Mouse (Mus musculus) cerebellum, adult 8-10 months (tissue): ENCODE measurements around the gene Rplp2.
"Not testable (repeated sequence)": the region's sequence is repeated elsewhere in the genome, so short reads cannot be mapped to it uniquely, and the experiment has no call there.

Experiments used
- DNase-seq: peaks from one replicate; pipeline ENCODE4 v3.0.0; 2022

Rplp2 gene

GRCm38 (mm10) chr7:141431434-141432185 is 15.6 kb upstream of the Rplp2 start:
- DNase-seq: peak; percentile 50

- DNase-seq: peak; percentile 67
Measured at GRCm38 (mm10) chr7:141432186-141432611, 15.0 kb upstream of the Rplp2 start.

- DNase-seq: peak; percentile 93
Measured at GRCm38 (mm10) chr7:141432741-141433516, 14.2 kb upstream of the Rplp2 start.

DNA sequence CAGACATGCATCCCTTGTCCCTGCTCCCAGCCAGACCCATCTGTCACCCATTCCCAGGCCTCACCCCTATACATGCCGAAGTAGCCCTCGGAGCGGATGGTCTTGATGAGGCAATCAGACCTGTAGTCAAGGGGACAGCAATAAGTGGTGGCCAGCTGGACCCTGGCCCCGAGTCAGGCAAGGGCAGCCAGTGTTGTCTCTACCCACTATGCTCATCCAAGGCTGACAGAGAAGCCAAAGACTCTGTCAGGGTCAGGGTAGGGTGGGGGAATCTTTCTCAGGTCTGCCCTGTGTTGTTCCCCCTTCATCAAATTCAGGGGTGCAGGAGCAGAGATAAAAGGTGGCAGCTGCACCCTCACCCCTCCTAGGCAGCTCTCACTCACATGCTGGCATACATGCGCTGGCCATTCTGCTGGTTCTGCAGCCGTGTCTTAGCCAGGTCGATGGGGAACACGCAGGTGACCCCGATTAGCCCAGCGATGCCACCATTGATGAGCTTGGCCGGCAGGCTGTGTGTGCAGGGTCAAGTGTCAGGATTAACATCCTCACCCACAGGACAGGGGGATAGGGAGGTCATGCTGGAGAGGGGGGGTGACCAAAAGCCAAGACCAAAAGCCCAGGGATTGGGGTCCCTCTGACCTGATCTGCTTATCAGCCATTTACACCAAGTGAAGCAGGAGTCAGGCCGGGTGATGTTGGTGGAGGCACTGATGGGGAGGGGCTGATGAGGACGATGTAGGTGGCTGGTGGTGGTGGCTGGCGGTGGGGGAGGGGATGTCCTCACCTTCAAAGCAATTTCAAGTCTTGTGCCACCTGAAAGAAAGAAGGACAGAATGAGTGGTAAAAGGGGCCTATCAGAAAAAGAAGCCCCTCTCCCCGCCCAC is 13.4 kb upstream of the Rplp2 start:
- peak; percentile 64 for DNase-seq

GRCm38 (mm10) chr7:141434464-141434863 is 12.7 kb upstream of the Rplp2 start:
- peak; percentile 78 for DNase-seq

- peak; percentile 74 for DNase-seq
Measured at GRCm38 (mm10) chr7:141435129-141435855, 11.9 kb upstream of the Rplp2 start.

DNA sequence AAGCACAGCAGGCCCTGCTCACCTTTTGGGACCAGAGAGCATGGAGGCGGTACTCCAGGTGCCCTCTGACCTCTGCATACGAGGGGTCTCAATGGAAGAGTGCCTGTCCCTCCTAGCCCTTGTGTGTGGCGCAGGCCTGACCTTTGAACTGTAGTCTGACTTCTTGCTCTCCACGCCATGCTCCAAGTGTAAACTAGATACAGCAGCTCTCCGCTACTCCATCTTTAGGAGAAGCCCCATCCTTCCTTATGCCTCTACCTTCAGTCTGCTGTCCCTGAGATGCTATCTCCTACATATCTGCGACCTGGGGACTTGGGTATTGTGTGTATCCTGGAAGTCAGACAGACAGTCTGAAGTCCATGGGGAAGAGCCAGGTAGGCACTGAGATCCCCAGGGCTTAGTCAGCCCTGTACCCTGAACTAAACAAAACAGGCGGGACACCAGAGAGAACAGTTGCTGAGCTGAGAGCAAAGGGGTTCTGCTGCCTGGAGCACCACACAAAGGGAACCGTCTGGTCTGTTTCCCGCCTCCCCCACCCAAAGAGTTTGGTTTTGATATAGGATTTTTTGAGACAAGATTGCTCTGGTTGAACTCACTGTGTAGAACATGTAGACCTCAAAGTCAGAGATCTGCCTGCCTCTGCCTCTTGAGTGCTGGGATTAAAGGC is 11.2 kb upstream of the Rplp2 start:
- DNase-seq: peak; percentile 30

DNA sequence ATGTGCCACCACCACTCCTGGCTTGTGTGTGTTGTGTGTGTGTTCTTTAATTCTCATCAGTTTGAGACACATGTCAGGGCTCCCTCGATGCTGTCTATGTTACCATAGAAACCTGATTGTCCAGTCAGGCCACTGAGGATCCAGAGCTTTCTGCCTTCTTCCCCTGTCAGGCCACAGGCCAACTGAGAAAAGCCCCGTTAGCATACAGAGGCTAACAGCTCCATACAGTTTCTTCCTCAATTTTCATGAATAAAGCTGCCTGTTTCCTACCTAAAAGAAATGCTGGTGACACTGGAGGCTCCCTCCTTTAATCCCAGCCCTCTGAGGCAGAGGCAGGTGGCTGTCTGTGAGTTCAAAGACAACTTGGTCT is 10.7 kb upstream of the Rplp2 start:
- peak; percentile 36 for DNase-seq

GRCm38 (mm10) chr7:141437178-141438120 is 9.7 kb upstream of the Rplp2 start, which contains the start of gene Slc25a22:
Slc25a22 (minus strand) TSS chr7:141437892.
- DNase-seq: peak; percentile 84

DNA sequence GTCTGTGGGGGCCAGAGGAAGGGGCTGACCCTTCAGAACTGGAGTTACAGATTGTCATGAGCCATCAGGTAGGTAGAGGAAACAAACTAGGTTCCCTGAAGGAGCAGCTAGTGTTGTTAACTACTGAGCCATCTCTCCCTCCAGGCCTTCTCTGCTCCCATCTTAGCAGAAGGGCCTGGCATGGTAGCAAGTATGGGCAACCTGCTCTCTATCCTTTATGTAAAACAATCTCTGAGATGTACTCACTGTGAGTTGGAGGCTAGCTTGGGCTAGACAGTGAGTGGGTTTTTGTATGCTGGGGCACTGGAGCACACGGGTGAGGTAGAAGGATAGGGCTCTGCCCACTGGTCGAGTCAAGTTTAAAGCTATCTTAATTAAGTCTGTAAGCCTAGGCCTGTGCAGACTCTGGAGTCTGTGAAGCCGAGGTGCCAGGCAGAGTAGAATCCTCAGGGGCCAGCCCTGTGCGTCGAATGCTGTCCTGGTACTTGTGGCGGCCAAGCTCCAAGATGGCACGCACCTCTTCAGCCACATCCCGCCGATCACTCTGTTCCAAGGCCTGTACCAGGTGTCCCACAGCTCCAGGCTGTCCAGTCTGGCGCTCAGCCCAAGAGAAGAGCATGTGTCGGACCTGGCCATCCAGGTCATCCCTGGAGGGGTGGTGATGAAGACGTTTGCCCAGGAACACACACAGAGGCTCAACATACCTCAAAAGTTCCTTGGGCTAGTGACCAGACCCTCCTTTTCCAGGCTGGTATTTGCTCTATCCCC is 8.8 kb upstream of the Rplp2 start:
- peak; percentile 84 for DNase-seq

GRCm38 (mm10) chr7:141439140-141439679 is 8.0 kb upstream of the Rplp2 start:
- peak; percentile 38 for DNase-seq

DNA sequence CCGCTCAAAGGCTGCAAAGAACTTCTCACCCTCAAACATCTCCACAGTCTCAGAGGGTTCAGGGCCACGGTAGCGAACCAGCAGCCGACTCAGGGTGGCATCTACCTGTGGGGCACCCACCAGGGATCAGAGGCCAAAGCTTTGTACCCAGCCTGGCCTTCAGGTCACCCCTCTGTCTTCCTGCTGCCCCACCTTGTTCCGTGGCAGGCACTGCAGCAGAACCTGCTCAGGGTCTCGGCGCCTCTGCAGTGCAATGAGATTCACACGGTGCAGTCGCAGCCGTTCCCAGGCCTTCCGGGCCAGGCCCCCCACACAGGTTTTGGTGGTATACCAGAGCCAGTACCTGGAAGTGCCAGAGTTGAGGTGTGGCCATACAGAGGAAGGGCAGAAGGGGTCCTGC is 7.4 kb upstream of the Rplp2 start:
- DNase-seq: peak; percentile 45

DNA sequence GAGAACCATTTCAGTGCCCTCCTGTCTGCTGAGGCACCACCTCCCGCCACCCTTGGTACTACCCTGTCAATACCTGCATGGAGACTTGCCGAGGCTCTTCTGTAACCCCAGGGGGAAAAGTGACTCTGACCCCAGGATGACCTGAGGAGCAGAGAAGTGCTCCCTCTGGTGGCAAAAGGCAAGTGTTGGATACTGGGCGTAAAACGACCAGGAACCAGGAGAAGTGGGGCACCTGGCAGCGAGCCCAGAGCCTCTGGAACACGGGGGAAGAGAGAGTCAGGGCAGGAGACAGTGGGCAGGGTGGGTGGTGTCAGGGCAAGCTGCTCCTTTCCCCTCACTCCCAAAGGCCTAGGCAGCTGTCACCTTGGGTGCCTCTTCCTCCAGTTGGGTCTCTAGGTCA is 6.6 kb upstream of the Rplp2 start:
- peak; percentile 75 for DNase-seq

- peak; percentile 33 for DNase-seq
Measured at GRCm38 (mm10) chr7:141441460-141441859, 5.7 kb upstream of the Rplp2 start.

GRCm38 (mm10) chr7:141442199-141442598 is 5.0 kb upstream of the Rplp2 start:
- DNase-seq: no peak

- peak; percentile 38 for DNase-seq
Measured at GRCm38 (mm10) chr7:141443081-141443821, 3.9 kb upstream of the Rplp2 start.

DNA sequence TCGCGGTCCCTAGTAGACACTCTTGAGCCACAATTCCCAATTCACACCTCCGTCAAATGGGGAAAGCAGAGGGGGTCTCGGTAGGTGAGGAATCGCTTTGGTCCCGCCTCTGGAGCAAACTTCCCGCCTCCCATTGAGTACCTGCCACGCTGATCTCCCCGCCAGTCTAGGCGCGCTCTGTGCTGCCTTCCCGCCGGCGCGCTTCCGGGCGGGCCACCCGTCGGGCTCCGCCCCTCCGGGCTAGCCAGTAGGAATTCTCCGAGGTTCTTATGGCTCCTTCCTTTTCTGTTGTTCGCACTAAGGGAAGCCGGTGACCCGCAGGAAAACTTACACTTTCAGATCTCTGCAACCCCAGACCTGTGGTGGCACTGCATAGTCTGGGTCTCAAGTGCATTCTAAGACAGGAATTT is 3.3 kb upstream of the Rplp2 start, which contains the start of gene Pidd1:
Gene Pidd1, minus strand, starts transcription at position 198 of the 410 bp plus-strand sequence.
- DNase-seq: no peak

GRCm38 (mm10) chr7:141446374-141446773 is 796 bp upstream of the Rplp2 start:
- DNase-seq: not testable (repeated sequence)

DNA sequence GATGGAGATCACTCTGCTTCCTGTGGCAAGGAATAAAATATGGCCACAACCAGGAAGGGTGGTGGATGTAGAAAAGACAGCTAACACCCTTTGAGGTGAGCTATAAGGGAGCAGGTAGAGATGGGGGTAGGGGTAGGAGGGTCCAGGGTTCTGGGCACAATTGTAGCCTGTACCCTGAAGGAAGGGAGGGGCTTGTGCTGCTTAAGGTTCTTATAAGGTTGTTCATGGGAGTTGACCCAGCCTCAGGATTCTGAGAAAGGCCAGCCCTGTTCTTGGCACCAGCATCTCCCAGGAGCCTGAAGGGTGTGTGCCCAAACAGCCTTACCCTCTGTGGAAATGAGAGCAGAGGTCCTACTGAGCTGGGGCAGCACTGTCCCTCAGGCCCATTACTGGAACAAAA is 4.8 kb downstream of the Rplp2 start:
- DNase-seq: no peak
